Mouse (Mus musculus) skeletal muscle tissue, adult 2 months (tissue): ENCODE data around the gene Nuak2.

Source experiments
- DNase-seq: peaks from one replicate; pipeline ENCODE4 v3.0.0-alpha.2; 2012; ENCODE audit warnings: low read depth, low spot score

Nuak2 gene

GRCm38 (mm10) chr1:132298801-132299464 is 17.0 kb upstream of the Nuak2 start:
- no peak for DNase-seq

GRCm38 (mm10) chr1:132299744-132300143 is 16.2 kb upstream of the Nuak2 start:
- DNase-seq = no peak

GRCm38 (mm10) chr1:132301242-132301641 is 14.7 kb upstream of the Nuak2 start:
- no peak for DNase-seq

- no peak for DNase-seq
These were observed 13.5 kb upstream of the Nuak2 start for GRCm38 (mm10) chr1:132302341-132302866.

GRCm38 (mm10) chr1:132304618-132305214 is 11.2 kb upstream of the Nuak2 start:
- no peak for DNase-seq

GRCm38 (mm10) chr1:132306160-132306559 is 9.8 kb upstream of the Nuak2 start:
- DNase-seq = no peak

- DNase-seq = no peak
These were observed 9.1 kb upstream of the Nuak2 start for GRCm38 (mm10) chr1:132306808-132307207.

- DNase-seq = no peak
These were observed 8.0 kb upstream of the Nuak2 start for GRCm38 (mm10) chr1:132307962-132308361.

- DNase-seq = no peak
These were observed 7.3 kb upstream of the Nuak2 start for GRCm38 (mm10) chr1:132308674-132309073.

GRCm38 (mm10) chr1:132310754-132311153 is 5.2 kb upstream of the Nuak2 start:
- DNase-seq = no peak

- DNase-seq = no peak
These were observed 4.6 kb upstream of the Nuak2 start for GRCm38 (mm10) chr1:132311174-132311859.

- DNase-seq = no peak
These were observed 3.9 kb upstream of the Nuak2 start for GRCm38 (mm10) chr1:132312043-132312442.

GRCm38 (mm10) chr1:132312703-132313102 is 3.2 kb upstream of the Nuak2 start:
- DNase-seq = peak; percentile 51

- DNase-seq = no peak
These were observed 684 bp downstream of the Nuak2 start for GRCm38 (mm10) chr1:132316625-132316994.

GRCm38 (mm10) chr1:132317413-132317812 is 1.5 kb downstream of the Nuak2 start:
- DNase-seq = no peak

GRCm38 (mm10) chr1:132317894-132318863 is 2.3 kb downstream of the Nuak2 start:
- no peak for DNase-seq

- DNase-seq = no peak
These were observed 3.3 kb downstream of the Nuak2 start for GRCm38 (mm10) chr1:132319242-132319641.

GRCm38 (mm10) chr1:132321821-132322580 is 6.1 kb downstream of the Nuak2 start:
- DNase-seq = no peak

GRCm38 (mm10) chr1:132322711-132323542 is 7.0 kb downstream of the Nuak2 start:
- no peak for DNase-seq

- no peak for DNase-seq
These were observed 10.9 kb downstream of the Nuak2 start for GRCm38 (mm10) chr1:132326777-132327176.
